Mouse (Mus musculus) small intestine, adult 2 months (tissue): Measurements from ENCODE around the gene Mylk2.

ENCODE experiments used
- CTCF ChIP-seq: fragments of 200-500 bp; IDR thresholded peaks from 2 replicates; pipeline ENCODE4 v1.5.1; 2012; ENCODE audit warnings: low read depth, mild to moderate bottlenecking, control low read depth, inconsistent platforms, low read length, moderate library complexity, mixed read lengths; ENCODE audit not compliant: insufficient replicate concordance, insufficient read length; ENCODE audit errors: extremely low read depth
- POLR2A ChIP-seq: fragments of 200-500 bp; IDR thresholded peaks from 2 replicates; pipeline ENCODE4 v1.6.1; 2012; ENCODE audit warnings: low read depth, mild to moderate bottlenecking, control low read depth, inconsistent platforms, low read length, moderate library complexity

DNA sequence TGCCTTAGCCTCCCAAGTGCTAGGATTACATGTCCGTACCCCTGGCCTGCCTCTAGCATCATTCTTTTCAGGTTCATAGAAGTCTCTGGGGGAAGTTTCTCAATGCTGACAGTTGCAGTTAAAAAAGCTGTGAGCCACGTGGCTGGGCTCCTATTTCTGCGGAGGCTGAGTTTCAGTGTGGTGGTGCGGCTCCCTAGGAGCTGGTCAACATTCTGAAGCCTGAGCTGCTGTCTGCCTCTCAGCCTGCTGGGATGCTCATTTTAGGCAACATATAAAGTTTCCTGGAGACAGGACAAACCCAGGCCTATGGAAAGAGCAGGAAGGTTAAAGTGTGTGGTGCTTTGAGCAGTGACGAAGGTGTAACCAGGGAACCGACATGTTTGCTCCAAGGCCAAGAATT, 12.1 kb upstream of the Mylk2 start:
- TF ChIP-seq POLR2A: no peak
- no peak for TF ChIP-seq CTCF
